Mouse (Mus musculus) CD4-positive, CD25-positive, alpha-beta regulatory T cell, adult 4 months (primary cell): ENCODE results near the gene Fam166a. TPM values are rescaled to one million over a fixed set of nuclear protein-coding genes. Genes with fewer than 3 reads are reported as not detected.

Experiments used
- ATAC-seq: one replicate; pipeline ENCODE4 v1.8.0; 2017
- polyA plus RNA-seq, 2 experiments: library from polyadenylated mRNA; unstranded; fragments of 100-300 nt; shearing (Covaris generic); gene quantifications; one replicate each; pipeline ENCODE4 v1.2.1; 2017

The Fam166a gene
- polyA plus RNA-seq, 2 experiments from 2014 or later: not detected

DNA sequence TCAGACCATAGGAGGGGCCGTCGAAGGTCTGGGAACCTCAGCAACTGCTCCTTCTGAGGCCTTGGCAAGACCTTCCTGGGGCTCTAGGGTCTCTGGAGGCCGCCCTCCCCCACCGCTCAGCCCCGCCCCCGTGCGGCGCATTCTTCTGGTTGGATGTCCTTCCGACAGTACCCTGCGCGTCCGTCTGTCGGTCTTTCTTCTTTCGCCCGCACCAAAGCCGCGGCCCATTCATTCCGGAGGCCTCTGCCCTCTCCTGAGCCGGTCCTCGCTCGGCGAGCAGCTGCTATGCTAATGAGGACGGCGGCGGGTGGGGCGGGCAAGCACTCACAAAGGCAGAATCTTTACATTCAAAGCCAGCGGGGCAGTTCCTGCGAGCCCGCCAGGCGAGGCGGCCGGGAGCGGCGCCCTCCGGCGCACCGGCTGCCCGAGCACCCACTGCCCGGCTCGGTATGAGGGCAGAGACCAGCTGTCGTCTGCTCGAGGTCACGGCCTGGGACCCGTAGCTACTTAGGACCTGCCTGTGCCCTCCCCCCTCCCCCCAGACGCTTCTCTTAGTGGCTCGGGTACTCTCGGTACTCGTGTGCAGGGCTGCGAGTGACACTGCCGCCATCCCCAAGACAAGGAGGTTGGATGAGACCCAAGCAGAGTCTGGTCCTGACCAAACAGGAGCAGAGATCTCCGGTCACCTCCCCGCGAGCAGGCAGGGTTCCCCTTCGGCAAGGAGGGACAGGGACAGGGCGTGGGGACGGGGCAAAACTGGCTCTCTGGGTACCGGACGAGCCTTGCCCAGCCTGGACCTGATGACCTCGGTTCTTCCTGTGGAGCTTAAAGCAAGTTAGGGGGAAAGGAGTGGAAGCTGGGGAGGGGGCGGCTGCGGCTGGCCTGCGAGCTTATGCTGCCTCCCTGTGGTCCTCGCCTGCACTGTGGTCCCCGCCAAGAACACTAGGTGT is 32.6 kb upstream of the Fam166a start:
- peak; percentile 46 for ATAC-seq

DNA sequence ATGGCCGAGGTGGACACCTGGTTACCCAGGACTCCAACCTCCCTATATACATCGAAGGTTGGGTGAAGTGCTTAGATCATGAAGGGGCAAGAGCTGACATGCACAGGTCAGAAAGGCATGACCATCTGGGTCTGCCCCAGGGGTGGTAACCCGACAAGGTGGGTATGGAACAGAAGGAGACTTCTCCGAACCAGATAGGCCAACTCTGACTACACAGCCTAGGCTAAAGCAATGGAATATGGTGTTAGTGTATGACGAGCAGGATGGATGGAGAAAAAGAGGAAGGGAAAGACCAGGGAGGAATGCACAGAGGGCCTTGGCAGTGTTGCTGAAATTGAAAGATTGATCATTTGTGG is 32.0 kb upstream of the Fam166a start:
- no peak for ATAC-seq

DNA sequence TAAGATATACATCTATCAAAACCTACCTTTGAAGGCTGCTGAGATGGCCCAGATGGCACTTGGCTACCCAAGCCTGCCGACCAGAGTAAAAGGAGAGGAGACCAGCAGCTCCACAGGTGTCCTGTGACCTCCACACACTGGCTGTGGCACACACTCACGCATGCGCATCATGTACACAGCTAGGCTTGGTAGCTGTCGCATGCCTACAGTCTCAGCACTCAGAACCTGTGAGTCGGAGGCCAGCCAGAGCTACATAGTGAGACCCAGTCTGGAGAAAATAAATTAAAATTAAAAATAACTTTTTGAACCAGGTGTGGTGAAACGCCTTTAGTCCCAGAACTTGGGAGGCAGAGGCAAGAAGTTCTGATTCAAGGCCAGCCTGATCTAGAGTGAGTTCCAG is 30.7 kb upstream of the Fam166a start:
- ATAC-seq: no peak

GRCm38 (mm10) chr2:25193330-25193770 is 25.2 kb upstream of the Fam166a start:
- ATAC-seq: peak; percentile 74

DNA sequence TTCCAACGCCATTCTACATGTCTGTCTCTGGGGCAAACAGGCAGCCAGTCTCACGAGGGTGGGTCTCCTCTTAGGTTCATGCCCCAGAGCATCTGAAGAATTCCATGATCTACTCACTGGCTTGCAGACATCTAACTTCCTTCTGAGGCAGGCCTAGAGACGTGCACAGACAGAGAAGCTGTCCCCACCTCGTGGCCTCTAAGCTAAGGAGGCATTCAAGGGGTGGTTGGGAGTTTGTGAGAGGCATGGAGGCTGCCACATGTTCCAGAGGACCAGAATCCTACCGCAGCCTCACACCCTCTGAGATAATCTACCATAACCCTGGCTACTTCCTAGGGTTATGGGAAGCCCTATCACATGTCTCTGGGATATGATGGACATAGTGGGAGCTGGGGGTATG is 24.5 kb upstream of the Fam166a start:
- no peak for ATAC-seq

- no peak for ATAC-seq
Observed at GRCm38 (mm10) chr2:25194486-25195171, 23.9 kb upstream of the Fam166a start.

DNA sequence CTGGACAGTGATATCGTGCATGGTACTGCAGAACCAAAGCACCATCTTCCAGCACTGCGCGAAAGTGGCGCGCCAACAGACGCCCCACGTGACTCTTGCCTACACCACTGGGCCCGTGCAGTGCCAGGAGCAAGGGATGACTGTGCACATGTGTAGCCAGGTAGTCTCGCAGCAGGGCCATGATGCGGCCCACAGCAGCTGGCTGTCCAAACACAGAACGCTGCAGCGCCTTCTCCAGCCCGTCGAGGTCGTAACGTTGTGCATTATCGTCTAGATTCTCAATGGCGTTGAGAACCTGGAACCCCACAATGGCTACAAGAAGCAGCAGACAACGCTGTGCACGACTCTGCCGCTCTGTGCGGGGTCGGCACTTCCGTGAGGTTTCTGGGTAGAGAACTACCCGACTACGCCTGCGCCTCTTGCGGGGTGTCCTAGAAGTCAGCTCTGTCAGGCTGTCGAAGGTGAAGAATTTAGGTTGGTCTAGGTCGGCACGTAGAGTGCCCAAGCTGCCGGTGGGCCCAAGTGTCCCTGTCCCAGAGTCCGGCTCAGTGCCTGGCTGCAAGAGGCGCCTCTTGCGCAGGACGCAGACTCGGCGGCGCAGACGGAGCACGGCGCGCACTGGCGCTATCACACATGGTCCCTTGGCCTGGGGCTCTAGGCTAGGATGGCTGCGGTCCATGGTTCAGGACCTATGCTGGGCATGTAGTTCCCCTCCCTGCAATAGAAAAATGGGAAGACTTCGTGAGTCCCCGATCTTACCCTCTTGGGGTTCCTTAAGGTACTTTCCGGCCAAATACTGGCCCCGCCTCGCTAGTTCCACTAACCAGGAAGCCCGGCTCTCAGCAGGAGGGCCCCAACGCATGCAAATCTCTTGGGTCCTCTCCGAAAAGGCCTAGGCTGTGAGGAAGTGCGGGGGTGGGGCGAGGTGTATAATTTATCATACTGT is 23.1 kb upstream of the Fam166a start:
- peak; percentile 50 for ATAC-seq

DNA sequence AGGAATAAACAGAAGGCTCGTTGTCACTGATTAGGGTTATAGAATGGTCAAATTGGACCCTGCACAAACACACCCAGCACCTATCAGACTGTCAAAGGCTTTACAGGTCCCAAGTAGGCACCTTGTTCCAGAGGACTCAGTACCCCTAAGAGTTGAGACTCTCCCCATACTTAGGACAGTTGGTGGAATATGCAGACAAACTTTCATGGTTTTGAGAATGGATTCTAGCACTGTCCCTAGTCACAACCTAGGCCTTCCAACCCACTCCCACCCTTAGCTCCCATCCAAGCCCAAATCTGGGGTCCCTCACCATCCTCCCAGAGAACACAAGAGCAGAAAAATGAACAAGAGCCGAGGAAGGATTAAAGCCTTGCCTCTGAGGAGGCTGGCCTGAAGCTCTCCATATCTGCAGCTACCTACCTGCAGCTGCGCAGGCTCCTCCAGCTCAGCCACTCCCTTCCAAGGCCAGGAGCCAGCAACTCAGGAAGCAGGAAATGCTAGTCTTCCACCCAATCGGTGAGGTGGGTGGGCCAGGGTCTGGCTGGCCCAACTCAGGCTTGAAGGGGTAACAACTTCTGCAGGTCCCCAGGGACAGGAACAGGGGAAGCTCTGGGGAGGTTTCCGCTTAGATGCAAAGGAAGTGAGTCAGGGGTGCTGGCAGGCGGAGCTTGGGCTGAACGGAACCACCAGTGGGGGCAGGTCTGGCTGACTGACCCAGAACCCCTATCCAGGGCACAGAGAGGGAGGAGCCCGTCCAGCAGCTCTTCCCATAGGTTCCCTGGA is 22.2 kb upstream of the Fam166a start, which contains the start of gene Tor4a:
Gene Tor4a (minus strand): TSS at position 715 of the 783 bp plus-strand sequence.
- ATAC-seq: peak; percentile 59

DNA sequence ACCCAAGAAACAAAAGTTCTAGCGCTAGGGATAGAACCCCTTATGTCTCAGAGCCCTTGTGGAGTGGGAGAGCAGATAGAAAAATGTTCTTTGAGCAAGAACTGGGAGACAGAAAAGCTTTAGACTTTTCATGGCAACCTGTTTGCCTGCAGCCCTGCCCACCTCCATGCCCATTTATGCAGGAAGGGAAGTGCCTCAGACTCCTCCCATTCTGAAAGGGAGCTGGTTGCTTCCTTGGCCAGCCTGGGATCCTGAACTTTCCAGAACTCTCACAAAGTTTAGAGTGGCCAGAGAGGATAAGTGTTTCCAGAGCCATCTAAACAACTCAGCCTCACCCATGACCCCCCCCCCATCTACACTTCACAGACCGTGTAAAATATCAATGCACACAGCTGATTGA is 21.4 kb upstream of the Fam166a start:
- no peak for ATAC-seq

GRCm38 (mm10) chr2:25197946-25198345 is 20.6 kb upstream of the Fam166a start:
- ATAC-seq: no peak

DNA sequence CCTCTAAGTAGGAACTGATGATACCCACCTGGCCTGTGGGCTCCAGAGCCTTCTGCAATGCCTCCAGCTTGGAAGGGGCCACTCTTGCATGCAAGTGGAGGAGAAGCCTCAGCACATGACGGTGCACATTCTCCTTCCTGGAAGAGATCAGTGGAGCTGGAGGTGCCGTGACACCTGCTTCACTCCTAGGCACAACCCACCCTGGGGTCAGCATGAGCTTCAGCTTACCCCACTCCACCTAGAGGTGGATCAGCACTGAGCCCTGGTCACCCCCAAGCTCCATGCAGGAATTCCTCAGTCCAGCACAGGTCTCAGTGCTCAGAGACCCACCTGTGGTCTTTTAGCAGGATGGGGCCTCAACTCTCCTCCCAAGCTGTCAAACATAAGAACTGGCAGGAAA is 17.9 kb upstream of the Fam166a start:
- ATAC-seq: no peak

- ATAC-seq: no peak
Observed at GRCm38 (mm10) chr2:25203631-25204214, 14.8 kb upstream of the Fam166a start.

GRCm38 (mm10) chr2:25207593-25207992 is 11.0 kb upstream of the Fam166a start:
- no peak for ATAC-seq

- peak; percentile 20 for ATAC-seq
Observed at GRCm38 (mm10) chr2:25210686-25211085, 7.9 kb upstream of the Fam166a start.

DNA sequence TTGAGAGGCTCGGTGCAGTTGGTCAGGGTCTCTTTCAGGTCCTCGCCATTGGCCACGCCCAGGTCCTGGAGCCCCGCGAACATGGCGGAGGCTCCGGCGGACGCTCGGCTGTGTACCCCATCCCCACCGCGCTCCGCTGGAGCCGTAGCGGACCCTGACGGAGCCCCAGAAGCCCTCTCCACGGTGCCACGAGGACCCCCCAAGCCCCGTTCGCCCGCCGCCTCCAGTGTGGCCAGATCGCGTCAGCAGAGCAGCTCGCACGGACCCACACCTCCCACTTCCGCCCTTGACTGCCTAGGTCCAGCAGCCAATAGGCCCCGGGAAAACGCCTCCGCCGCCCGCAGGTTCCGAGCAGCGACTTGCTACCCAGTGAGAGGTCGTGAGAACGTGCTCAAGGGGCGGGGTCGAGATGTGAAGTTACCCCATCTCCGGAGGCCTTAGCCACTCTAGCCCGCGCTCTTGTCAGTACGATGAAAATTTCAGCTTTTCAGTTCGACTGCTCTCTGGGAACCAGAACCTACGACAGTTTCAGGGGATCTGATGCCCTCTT is 7.3 kb upstream of the Fam166a start, which contains the start of gene Nelfb:
Gene Nelfb (minus strand): TSS at position 369 of the 550 bp plus-strand sequence.
- ATAC-seq: peak; percentile 98

- ATAC-seq: no peak
Observed at GRCm38 (mm10) chr2:25213266-25213865, 5.2 kb upstream of the Fam166a start.

DNA sequence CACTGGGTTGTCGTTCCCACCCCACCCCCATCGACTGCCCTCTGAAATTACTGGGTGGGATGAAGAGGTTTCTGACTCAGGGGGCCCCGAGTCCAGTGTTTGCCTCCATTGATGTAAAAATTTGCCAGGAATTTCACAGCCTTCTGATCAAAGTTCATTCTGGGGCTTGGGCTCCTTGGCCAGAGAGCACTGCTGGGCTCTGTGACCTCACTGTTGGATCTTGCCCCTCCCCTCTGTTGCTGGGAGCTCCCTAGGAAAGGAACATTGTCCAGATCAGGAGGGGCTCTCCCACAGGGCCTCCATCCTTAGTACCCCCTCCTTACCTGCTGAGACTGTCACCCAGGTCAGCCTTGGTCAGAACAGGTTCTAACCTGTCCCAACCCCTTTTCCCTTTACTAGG is 4.1 kb upstream of the Fam166a start, which contains the start of gene Stpg3:
Gene Stpg3 (minus strand): TSS at position 194 of the 400 bp plus-strand sequence.
- ATAC-seq: no peak

- ATAC-seq: no peak
Observed at GRCm38 (mm10) chr2:25217666-25218065, 879 bp upstream of the Fam166a start.

- ATAC-seq: no peak
Observed at GRCm38 (mm10) chr2:25221331-25221772, 2.8 kb downstream of the Fam166a start.
